Mouse (Mus musculus): ENCODE data around the gene Lrg1. TPM values are rescaled to one million over a fixed set of nuclear protein-coding genes. Genes with fewer than 3 reads are reported as not detected.
"Not testable (repeated sequence)": the region's sequence is repeated elsewhere in the genome, so short reads cannot be mapped to it uniquely, and the experiment has no call there.

The Lrg1 gene
- total RNA-seq, 2 experiments from 2014 or later = 13.2 to 25.5 TPM

DNA sequence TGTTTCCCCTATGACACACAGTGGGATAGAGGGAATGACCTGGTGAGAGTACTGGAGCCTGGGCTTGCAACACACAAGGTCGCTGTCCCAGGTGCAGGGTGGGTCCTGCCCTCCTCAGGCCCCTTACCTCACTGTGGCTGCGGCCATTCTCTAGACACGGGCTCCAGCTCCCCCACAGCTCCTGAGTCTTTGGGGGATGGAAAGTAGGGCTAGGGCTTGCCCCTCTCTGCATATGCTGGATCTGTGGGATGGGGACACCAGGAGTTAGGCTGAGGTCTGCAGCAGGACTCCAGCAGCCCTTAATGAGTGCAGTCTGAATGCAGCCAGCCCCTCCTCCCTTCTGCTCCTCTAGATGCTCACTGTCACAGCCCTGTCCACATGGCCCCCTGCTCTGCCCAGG, 9.1 kb downstream of the Lrg1 start:
- TF ChIP-seq CTCF (IDR thresholded peaks at IDR 0.05) = no peak
- no peak overlapping the region for H3K4me3 ChIP-seq
- intact Hi-C loops (cut with DNase I) = loop anchor here (10.0 kb wide), 1 partner anchor 492 kb away; the partner anchor contains the start of gene 2410015M20Rik
- no peak for DNase-seq
- H3K27ac ChIP-seq = no peak overlapping the region

- Histone ChIP-seq H3K4me3 (no peak overlapping the region), H3K27ac (peak overlapping the region; percentile 100)
- peak; percentile 74 for DNase-seq
- intact Hi-C loops (cut with DNase I) = loop anchor here (10.0 kb wide), 1 partner anchor 493 kb away; the partner anchor contains the start of gene 2410015M20Rik
- TF ChIP-seq CTCF (IDR thresholded peaks at IDR 0.05) = peak; percentile 95; the same call in 1 of the 2 replicates
Observed at GRCm38 (mm10) chr17:56111864-56112263, 9.9 kb downstream of the Lrg1 start.

DNA sequence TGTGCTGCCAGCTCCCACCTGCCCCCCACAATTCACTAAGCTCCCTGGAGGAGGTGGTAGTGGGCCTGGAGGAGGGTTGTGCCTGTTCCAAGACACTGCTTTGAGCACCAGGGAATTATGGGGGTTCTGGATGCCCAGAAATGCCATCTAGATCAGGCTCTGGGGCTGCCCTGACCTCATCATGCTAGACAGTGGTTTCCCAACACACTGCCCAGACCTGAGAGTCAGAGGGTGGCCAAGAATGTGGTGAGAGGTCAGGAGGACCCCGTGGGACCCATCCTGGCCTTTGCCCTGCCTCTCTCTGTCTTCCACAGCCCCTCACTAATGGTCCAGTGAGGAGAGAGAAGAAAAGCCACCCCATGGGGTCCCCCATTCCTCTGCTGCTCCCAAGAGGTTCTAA, 10.8 kb downstream of the Lrg1 start:
- no peak for DNase-seq
- peak overlapping the region; percentile 85 for H3K4me3 ChIP-seq
- TF ChIP-seq CTCF (IDR thresholded peaks at IDR 0.05) = no peak
- intact Hi-C loops (cut with DNase I) = loop anchor here (10.0 kb wide), 1 partner anchor 494 kb away; the partner anchor contains the start of gene 2410015M20Rik
- H3K27ac ChIP-seq = peak overlapping the region; percentile 100

DNA sequence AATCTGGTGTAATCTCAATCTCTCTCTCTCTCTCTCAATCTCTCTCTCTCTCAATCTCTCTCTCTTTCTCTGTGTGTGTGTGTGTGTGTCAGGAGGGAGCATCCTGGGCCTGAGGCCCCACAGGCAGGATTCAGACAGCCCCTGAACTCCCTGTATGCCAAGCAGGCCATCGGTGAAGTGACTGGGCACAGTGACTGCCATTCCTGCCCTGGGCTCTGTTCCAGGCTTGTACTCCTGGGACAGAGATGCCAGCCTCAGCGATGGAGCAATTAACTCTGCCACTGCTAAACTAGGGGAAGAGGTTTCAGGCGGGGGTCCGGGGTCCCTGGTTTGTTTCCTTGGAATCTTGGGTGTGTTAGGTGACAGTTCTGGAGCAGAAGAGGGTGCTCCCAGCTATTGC, 11.2 kb downstream of the Lrg1 start:
- no peak for TF ChIP-seq CTCF (IDR thresholded peaks at IDR 0.05)
- intact Hi-C loops (cut with DNase I) = loop anchor here (10.0 kb wide), 1 partner anchor 494 kb away; the partner anchor contains the start of gene 2410015M20Rik
- Histone ChIP-seq H3K27ac (peak overlapping the region; percentile 100), H3K4me3 (peak overlapping the region; percentile 85)
- peak; percentile 82 for DNase-seq

DNA sequence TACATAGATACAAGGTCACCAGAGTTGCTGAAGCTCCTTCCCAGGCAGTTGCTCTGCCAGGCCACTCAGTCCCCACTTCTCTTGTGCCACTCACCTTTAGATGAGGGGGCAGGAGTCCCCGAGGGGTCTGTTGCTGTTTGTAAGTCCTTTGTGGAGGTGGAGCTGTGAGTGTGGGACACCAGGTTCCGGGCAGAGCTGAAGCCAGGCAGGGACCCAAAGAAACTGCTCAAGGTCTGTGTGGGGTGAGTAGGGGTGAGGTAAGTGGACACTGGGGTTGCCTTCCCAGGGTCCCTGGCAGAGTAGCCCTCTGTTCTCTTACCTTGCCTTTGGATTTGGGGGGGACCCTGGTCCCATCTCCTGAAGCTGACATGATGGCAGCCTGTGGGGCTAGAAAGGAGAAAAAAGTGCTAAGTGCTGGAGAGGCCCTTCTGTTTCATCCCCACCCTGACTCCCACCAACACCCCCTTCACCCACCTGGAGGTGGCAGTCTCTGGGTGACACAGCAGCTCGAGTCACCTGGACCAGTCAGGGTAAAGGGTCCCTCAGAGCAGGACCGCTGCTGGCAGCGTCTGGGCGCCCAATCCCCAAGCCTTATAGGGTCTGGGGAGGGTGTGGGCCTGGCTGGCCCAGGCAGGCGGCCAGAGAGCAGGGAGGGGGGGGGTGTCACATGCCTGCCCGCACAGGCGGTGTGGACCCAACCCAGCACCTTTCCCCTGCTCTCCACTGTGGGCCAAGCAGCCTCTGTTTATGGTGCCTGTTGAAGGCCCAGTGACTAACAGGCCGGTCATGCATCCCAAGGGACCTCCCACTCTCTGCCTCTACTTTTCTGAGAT, 12.4 kb downstream of the Lrg1 start, which contains the start of gene Plin4:
Gene Plin4 (minus strand): TSS at position 585 of the 833 bp plus-strand sequence.
- intact Hi-C loops (cut with DNase I) = loop anchor here (10.0 kb wide), 1 partner anchor 495 kb away; the partner anchor contains the start of gene 2410015M20Rik
- DNase-seq = peak; percentile 93
- TF ChIP-seq CTCF (IDR thresholded peaks at IDR 0.05) = peak; percentile 41
- Histone ChIP-seq H3K4me3 (peak within 1 kb of the TSS; percentile 85), H3K27ac (peak within 1 kb of the TSS; percentile 100)

DNA sequence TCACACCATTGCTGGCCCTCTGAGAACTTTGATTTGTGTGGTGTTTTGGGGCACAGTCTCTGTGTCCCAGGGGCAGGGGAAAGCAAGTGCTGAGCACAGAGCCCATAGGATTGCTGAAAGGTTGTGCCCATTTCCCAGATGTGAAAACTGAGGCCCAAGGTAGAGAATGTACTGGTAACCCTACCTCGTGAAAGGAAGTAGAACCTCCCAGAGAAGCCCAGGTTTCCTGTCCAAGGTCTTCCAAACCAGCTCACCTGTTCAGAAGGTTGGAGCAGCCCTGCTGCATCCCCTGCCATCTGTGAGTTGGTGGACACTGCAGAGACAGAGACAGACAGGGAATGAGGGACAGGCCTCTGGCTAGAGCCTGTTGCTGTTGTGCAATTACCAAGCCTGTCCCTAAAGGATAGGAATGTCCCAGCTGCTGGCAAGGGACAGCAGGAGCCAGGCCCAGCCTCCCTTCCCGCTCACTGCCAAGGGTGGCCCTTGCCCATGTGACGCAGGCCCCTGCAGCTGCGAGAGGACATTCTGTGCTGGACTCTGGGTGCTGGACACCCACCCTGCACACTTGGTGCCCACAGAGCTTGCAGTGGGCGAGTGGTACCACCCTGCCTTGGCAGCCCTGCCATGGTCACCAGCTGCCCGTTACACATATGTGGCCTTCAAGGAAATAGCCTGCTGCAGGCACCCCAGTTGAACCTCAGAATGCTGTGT, 13.3 kb downstream of the Lrg1 start:
- peak overlapping the region; percentile 85 for H3K4me3 ChIP-seq
- DNase-seq = peak; percentile 96
- H3K27ac ChIP-seq = peak overlapping the region; percentile 100
- no peak for TF ChIP-seq CTCF (IDR thresholded peaks at IDR 0.05)
- intact Hi-C loops (cut with DNase I) = no loop called here

GRCm38 (mm10) chr17:56107736-56108135, 14.1 kb downstream of the Lrg1 start:
- no peak for DNase-seq
- TF ChIP-seq CTCF (IDR thresholded peaks at IDR 0.05) = no peak
- peak overlapping the region; percentile 100 for H3K27ac ChIP-seq
- intact Hi-C loops (cut with DNase I) = no loop called here
- peak overlapping the region; percentile 85 for H3K4me3 ChIP-seq

DNA sequence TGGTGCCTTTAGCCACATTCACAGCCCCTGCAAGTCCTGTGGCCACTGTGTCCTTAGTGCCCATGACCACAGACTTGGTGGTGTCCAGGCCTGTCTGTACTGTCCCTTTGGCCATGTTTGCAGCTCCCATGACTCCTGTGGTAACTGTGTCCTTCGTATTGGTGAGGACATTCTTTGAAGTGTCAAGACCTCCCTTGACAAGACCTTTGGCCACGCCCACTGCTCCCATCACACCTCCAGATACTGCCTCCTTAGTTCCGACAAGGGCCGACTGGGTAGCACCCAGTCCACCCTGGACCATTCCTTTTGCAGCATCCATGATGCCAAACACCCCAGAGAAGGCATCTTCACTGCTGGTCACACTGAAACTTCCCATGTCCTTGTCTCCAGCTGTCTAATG, 14.8 kb downstream of the Lrg1 start:
- intact Hi-C loops (cut with DNase I) = no loop called here
- no peak for TF ChIP-seq CTCF (IDR thresholded peaks at IDR 0.05)
- peak overlapping the region; percentile 85 for H3K4me3 ChIP-seq
- DNase-seq = no peak
- peak overlapping the region; percentile 100 for H3K27ac ChIP-seq

- intact Hi-C loops (cut with DNase I); DNase-seq; H3K4me3 ChIP-seq: not testable (repeated sequence)
- H3K27ac ChIP-seq = peak overlapping the region; percentile 100
Observed at GRCm38 (mm10) chr17:56106436-56106835, 15.4 kb downstream of the Lrg1 start.

- intact Hi-C loops (cut with DNase I); DNase-seq; H3K4me3 ChIP-seq: not testable (repeated sequence)
- H3K27ac ChIP-seq = peak overlapping the region; percentile 75
Observed at GRCm38 (mm10) chr17:56104821-56105220, 17.0 kb downstream of the Lrg1 start.

DNA sequence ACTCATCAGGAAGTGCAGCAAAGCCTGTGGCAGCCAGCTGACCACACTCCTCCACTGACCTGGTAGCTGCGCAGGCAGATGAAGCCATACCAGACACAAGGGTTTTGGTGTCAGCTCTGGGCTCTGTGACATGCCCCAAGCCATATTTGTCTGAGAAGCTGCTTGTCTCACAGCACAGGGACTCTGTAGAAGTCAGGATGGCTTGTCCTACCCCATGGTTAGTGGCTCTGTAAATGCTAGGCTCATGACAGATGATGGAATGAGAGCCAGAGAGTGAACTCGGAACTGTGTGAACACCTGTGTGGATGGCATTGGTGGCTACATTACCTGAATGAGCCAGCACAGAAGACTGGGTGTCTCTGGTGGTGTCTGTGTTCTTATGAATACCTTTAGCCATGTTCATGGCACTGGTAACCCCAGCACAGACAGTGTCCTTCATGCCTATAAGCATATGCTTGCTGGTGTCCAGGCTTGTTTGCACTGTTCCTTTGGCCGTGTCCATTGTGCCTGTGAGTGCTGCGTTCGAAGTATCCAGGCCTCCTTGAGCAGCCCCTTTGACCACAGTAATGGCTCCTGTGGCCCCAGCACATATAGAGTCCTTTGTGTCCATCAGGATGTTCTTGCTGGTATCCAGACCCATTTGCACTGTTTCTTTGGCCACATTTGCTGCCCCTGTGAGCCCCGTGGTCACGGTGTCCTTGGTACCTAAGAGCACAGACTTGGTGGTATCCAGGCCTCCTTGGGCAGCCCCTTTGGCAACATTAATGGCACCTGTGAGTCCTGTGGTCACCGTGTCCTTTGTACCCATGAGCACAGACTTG, 18.1 kb downstream of the Lrg1 start:
- intact Hi-C loops (cut with DNase I) = no loop called here
- Histone ChIP-seq H3K27ac (peak overlapping the region; percentile 68), H3K4me3 (no peak overlapping the region)
- no peak for TF ChIP-seq CTCF (IDR thresholded peaks at IDR 0.05)
- DNase-seq = no peak

DNA sequence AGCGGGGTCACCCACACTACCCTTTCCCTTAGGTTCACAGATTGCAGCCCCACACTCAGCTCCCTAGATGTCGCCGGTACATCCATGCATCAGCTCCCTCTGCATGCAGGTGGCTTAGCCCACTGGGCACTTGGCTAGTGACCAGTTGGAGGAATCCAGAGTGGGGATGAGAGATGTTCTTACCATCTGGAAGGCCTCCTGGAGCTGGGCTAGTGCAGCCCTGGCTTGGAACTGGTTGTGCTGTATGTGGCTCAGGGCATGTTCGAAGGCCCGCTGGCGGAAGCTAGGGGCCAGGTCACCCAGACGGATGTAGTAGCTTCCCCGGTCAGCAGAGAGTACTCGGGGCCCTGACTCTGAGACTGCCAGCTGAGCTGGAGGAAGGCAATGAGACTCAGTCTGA, 18.9 kb downstream of the Lrg1 start:
- Histone ChIP-seq H3K4me3 (no peak overlapping the region), H3K27ac (peak overlapping the region; percentile 68)
- intact Hi-C loops (cut with DNase I) = no loop called here
- TF ChIP-seq CTCF (IDR thresholded peaks at IDR 0.05) = no peak
- DNase-seq = peak; percentile 75

Data from gastrocnemius, adult 2 months (tissue).